Mouse (Mus musculus) embryonic facial prominence, embryonic 11.5 days (tissue): Measurements from ENCODE around the gene Pip4k2b. TPM values are rescaled to one million over a fixed set of nuclear protein-coding genes. Genes with fewer than 3 reads are reported as not detected.
"Not testable (repeated sequence)": the region's sequence is repeated elsewhere in the genome, so short reads cannot be mapped to it uniquely, and the experiment has no call there.

ENCODE experiments used
- ATAC-seq: fragments of 200-750 bp; cut with Nextera tagmentation; replicated peaks from 2 replicates; pipeline ENCODE4 v1.8.0; 2017; ENCODE audit warnings: low read depth; ENCODE audit not compliant: insufficient number of reproducible peaks, low FRiP score, low TSS enrichment
- DNase-seq: peaks from one replicate; pipeline ENCODE4 v3.0.0-alpha.2; 2015; ENCODE audit warnings: low spot score
- H3K27ac ChIP-seq: fragments of 300-500 bp; sonication (generic); replicated peaks from 2 replicates; pipeline ENCODE4 v1.5.1; 2014; ENCODE audit warnings: mild to moderate bottlenecking, low read depth, low read length, control low read depth
- H3K27me3 ChIP-seq: fragments of 300-500 bp; sonication (generic); 2 replicates; pipeline ENCODE4 v1.6.1; 2014; ENCODE audit warnings: mild to moderate bottlenecking, low read length, moderate library complexity, mixed read lengths; ENCODE audit not compliant: control insufficient read depth, insufficient read depth
- H3K36me3 ChIP-seq: fragments of 300-500 bp; sonication (generic); replicated peaks from 2 replicates; pipeline ENCODE4 v1.6.1; 2014; ENCODE audit warnings: low read depth, mild to moderate bottlenecking, low read length, moderate library complexity, mixed read lengths; ENCODE audit not compliant: control insufficient read depth, insufficient read depth
- H3K4me1 ChIP-seq: fragments of 300-500 bp; sonication (generic); 2 replicates; pipeline ENCODE4 v1.6.1; 2014; ENCODE audit warnings: low read length, mixed read lengths; ENCODE audit not compliant: control insufficient read depth, insufficient read depth
- H3K4me2 ChIP-seq: fragments of 300-500 bp; sonication (generic); 2 replicates; pipeline ENCODE4 v1.6.1; 2014; ENCODE audit warnings: low read depth, mild to moderate bottlenecking, control low read depth, low read length, moderate library complexity
- H3K4me3 ChIP-seq: fragments of 300-500 bp; sonication (generic); 2 replicates; pipeline ENCODE4 v1.5.1; 2014; ENCODE audit warnings: low read depth, low read length, control low read depth
- H3K9ac ChIP-seq: fragments of 300-500 bp; sonication (generic); replicated peaks from 2 replicates; pipeline ENCODE4 v1.6.1; 2014; ENCODE audit warnings: mild to moderate bottlenecking, control low read depth, low read length
- H3K9me3 ChIP-seq: fragments of 300-500 bp; sonication (generic); replicated peaks from 2 replicates; pipeline ENCODE4 v1.6.1; 2016; ENCODE audit warnings: mild to moderate bottlenecking, low read length, inconsistent platforms, mixed read lengths; ENCODE audit not compliant: control insufficient read depth
- WGBS: fragments of 180-500 bp; shearing (Covaris S2); extraction: QIAGEN DNeasy Blood & Tissue Kit; methylation state at CpG from one replicate; pipeline ENCODE4 v1.1.7; 2014; 5-methylcytosine and 5-hydroxymethylcytosine counted together
- polyA plus RNA-seq: library from polyadenylated mRNA; unstranded; fragments of >200 nt; fragmentation: Nextera tagmentation; extraction: Ambion mirVana; gene quantifications from 2 replicates; pipeline ENCODE4 v1.2.1, GENCODE M21; 2014

Gene Pip4k2b
- polyA plus RNA-seq, 1 experiment from 2014 or later: 2.8 TPM

GRCm38 (mm10) chr11:97738703-97739102 lies 5.8 kb downstream of the Pip4k2b start:
- peaks cover 7% of the 10 kb centered on the region for H3K4me1 ChIP-seq
- no peak overlapping the region for H3K27ac ChIP-seq
- H3K4me2 ChIP-seq: no peak overlapping the region
- H3K9ac ChIP-seq: no peak overlapping the region
- no peaks in the 10 kb centered on the region; the same call in 1 of the 2 replicates for H3K9me3 ChIP-seq
- no peak overlapping the region for H3K4me3 ChIP-seq
- DNase-seq: no peak
- no peaks in the 10 kb centered on the region for H3K36me3 ChIP-seq
- no peaks in the 10 kb centered on the region for H3K27me3 ChIP-seq
- no peak for ATAC-seq
- WGBS: 59% methylated on average over 6 of the region's 6 CpGs

DNA sequence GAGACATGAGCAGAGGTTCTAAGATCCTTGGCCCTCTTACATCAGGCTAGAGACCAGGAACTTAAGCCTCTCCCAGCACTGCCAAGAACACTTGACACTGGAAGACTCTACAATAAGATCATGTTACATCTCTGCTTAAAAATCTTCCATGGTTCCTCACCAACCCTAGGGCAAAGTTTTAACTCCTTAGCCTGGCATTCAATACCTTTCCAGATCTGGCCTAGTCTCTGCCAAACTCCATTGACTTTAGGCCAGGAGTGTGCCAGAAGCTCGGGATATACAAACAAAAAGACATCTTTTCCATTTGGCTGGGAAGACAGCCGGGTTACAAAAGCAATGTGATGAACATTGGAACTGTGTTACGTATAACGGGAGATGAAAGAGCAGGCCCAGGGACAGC lies 6.9 kb downstream of the Pip4k2b start:
- Histone ChIP-seq H3K4me3 (no peak overlapping the region), H3K4me1 (peaks cover 7% of the 10 kb centered on the region), H3K27me3 (no peaks in the 10 kb centered on the region), H3K27ac (no peak overlapping the region), H3K36me3 (no peaks in the 10 kb centered on the region), H3K9me3 (no peaks in the 10 kb centered on the region; the same call in 1 of the 2 replicates), H3K4me2 (no peak overlapping the region), H3K9ac (no peak overlapping the region)
- DNase-seq (no peak), ATAC-seq (no peak)
- 64% methylated on average over 4 of the region's 4 CpGs for WGBS

GRCm38 (mm10) chr11:97736645-97737044 lies 7.9 kb downstream of the Pip4k2b start:
- Histone ChIP-seq H3K4me2 (no peak overlapping the region), H3K9me3 (no peaks in the 10 kb centered on the region; the same call in 1 of the 2 replicates), H3K27ac (no peak overlapping the region), H3K9ac (no peak overlapping the region), H3K4me1 (peaks cover 7% of the 10 kb centered on the region), H3K27me3 (no peaks in the 10 kb centered on the region), H3K36me3 (no peaks in the 10 kb centered on the region), H3K4me3 (no peak overlapping the region)
- DNase-seq (no peak), ATAC-seq (no peak)
- 93% methylated on average over 5 of the region's 5 CpGs for WGBS

- DNase-seq: not testable (repeated sequence)
- WGBS: 82% methylated on average over 5 of the region's 5 CpGs
These were observed 9.7 kb downstream of the Pip4k2b start for GRCm38 (mm10) chr11:97734810-97735209.

DNA sequence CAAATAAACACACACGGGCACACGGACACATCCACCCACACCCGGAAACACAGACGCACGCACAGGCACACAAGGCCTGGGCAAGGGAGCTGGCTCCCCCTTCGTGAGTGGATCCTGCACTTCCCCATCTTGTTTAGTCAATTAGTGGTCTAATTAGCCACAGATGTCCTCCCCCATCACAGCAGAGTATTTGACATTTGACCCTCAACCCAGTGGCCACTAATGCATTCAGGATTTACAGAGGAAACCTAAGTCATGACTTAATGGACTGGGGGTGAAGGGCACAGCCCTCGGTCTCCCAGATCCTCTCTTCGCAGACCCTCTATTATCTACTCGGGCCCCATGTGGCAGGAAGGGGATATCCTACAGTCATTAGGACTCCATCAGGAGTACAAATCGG lies 10.8 kb downstream of the Pip4k2b start:
- H3K4me1 ChIP-seq: peaks cover 7% of the 10 kb centered on the region
- peak overlapping the region; percentile 30; the same call in 1 of the 2 replicates for H3K9ac ChIP-seq
- no peaks in the 10 kb centered on the region for H3K36me3 ChIP-seq
- H3K9me3 ChIP-seq: no peaks in the 10 kb centered on the region
- H3K4me2 ChIP-seq: 0 out of 2 replicates have a peak overlapping the region, but pooled peaks have one; percentile 14
- no peak overlapping the region for H3K4me3 ChIP-seq
- ATAC-seq (peak; percentile 66), DNase-seq (peak; percentile 71)
- H3K27me3 ChIP-seq: no peaks in the 10 kb centered on the region
- WGBS: 15% methylated on average over 10 of the region's 10 CpGs
- H3K27ac ChIP-seq: no peak overlapping the region; the same call in 1 of the 2 replicates

More at GRCm38 (mm10) chr11:97734810-97735209, 9.7 kb downstream of the Pip4k2b start:
- H3K36me3 ChIP-seq, H3K4me3 ChIP-seq, H3K4me2 ChIP-seq, H3K9me3 ChIP-seq, ATAC-seq, H3K27me3 ChIP-seq, H3K4me1 ChIP-seq, H3K9ac ChIP-seq, H3K27ac ChIP-seq: not testable (repeated sequence)

- no peak overlapping the region for H3K27ac ChIP-seq
- H3K4me2 ChIP-seq: no peak overlapping the region
- peaks cover 3% of the 10 kb centered on the region; the same call in 1 of the 2 replicates for H3K36me3 ChIP-seq
- no peaks in the 10 kb centered on the region for H3K27me3 ChIP-seq
- no peak for ATAC-seq
- no peaks in the 10 kb centered on the region for H3K9me3 ChIP-seq
- 72% methylated on average over 7 of the region's 7 CpGs for WGBS
- H3K4me1 ChIP-seq: peaks cover under 1% of the 10 kb centered on the region; the same call in 1 of the 2 replicates
- DNase-seq: no peak
- no peak overlapping the region for H3K9ac ChIP-seq
- no peak overlapping the region for H3K4me3 ChIP-seq
These were observed 15.8 kb downstream of the Pip4k2b start for GRCm38 (mm10) chr11:97728730-97729129.

DNA sequence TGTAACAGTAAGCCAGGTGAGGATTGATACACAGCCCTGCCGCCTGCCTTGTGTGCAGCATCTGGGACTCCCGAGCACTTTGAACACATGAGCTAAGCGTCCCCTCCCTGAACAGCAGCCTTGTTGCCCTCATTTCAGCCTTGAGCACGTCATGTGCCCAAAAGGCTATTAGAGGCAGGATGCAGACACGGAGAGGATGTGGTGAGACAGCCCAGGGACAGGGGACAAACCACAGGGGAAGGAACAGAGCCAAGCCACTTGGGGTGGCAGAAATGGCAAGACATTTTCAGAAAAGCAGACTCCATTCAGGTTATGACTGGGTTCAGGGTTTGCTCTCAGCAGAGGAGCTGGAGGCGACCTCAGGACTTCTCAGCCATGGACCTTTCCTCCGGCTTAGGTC lies 16.2 kb downstream of the Pip4k2b start:
- Histone ChIP-seq H3K4me1 (no peaks in the 10 kb centered on the region), H3K4me2 (no peak overlapping the region), H3K27me3 (no peaks in the 10 kb centered on the region), H3K9ac (no peak overlapping the region), H3K4me3 (no peak overlapping the region), H3K36me3 (peaks cover 3% of the 10 kb centered on the region; the same call in 1 of the 2 replicates), H3K9me3 (no peaks in the 10 kb centered on the region), H3K27ac (no peak overlapping the region)
- DNase-seq: no peak
- WGBS: 65% methylated on average over 7 of the region's 7 CpGs
- ATAC-seq: no peak

- DNase-seq: no peak
- no peaks in the 10 kb centered on the region for H3K27me3 ChIP-seq
- H3K4me2 ChIP-seq: no peak overlapping the region
- ATAC-seq: no peak
- no peaks in the 10 kb centered on the region for H3K4me1 ChIP-seq
- H3K27ac ChIP-seq: no peak overlapping the region
- no peak overlapping the region for H3K9ac ChIP-seq
- 80% methylated on average over 7 of the region's 7 CpGs for WGBS
- H3K4me3 ChIP-seq: no peak overlapping the region
- no peaks in the 10 kb centered on the region; the same call in 1 of the 2 replicates for H3K9me3 ChIP-seq
- H3K36me3 ChIP-seq: peaks cover 22% of the 10 kb centered on the region
These were observed 20.8 kb downstream of the Pip4k2b start for GRCm38 (mm10) chr11:97723709-97724108.
